Mouse (Mus musculus) brain, embryonic 14.5 days (tissue): ENCODE results near the gene Mrs2.

Experiments
- CTCF ChIP-seq: fragments of 200-500 bp; IDR thresholded peaks from 2 replicates; pipeline ENCODE4 v1.5.1; 2012; ENCODE audit warnings: inconsistent platforms, mild to moderate bottlenecking, moderate library complexity, borderline replicate concordance; ENCODE audit not compliant: insufficient read depth, insufficient read length; ENCODE audit errors: extremely low read depth
- POLR2A ChIP-seq: fragments of 200-500 bp; IDR thresholded peaks from 2 replicates; pipeline ENCODE4 v1.6.1; 2012; ENCODE audit warnings: mild to moderate bottlenecking, inconsistent platforms, borderline replicate concordance; ENCODE audit not compliant: poor library complexity, insufficient read depth, insufficient read length, severe bottlenecking; ENCODE audit errors: extremely low read depth

DNA sequence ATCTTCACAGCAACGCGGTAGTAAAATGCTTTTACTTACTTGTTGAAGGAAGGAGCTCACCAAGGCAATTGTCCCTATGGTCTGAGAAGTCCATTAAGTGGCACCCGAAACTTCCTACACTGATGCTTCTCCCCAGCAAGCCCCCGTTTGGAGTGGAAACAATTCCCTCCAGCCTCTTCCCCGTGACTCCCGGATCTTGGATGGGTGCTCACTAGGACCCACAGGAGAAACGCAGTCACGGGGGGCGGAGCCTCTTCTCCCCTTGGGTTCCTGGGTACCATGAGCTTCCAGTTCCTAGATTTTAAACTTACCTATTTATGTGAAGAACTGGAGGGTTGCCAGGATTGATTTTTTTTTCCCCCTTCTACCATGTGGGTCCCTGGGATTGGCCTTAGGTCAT, 80.7 kb downstream of the Mrs2 start:
- TF ChIP-seq CTCF (no peak), POLR2A (no peak)
